Mouse (Mus musculus) hindbrain, embryonic 11.5 days (tissue): ENCODE results near the gene Frrs1l. TPM values are rescaled to one million over a fixed set of nuclear protein-coding genes. Genes with fewer than 3 reads are reported as not detected.

Experiments used
- ATAC-seq: fragments of 200-750 bp; cut with Nextera tagmentation; 2 replicates; pipeline ENCODE4 v1.8.0; 2017; ENCODE audit warnings: mild to moderate bottlenecking, moderate TSS enrichment, moderate library complexity; ENCODE audit not compliant: low FRiP score
- DNase-seq: peaks from one replicate; pipeline ENCODE4 v3.0.0-alpha.2; 2015; ENCODE audit warnings: low spot score
- H3K27ac ChIP-seq: fragments of 300-500 bp; sonication (generic); 2 replicates; pipeline ENCODE4 v1.5.1; 2014; ENCODE audit warnings: mild to moderate bottlenecking, low read depth, low read length
- H3K27me3 ChIP-seq: fragments of 300-500 bp; sonication (generic); 2 replicates; pipeline ENCODE4 v1.6.1; 2014; ENCODE audit warnings: mild to moderate bottlenecking, low read length, moderate library complexity, mixed read lengths; ENCODE audit not compliant: control insufficient read depth, insufficient read depth
- H3K36me3 ChIP-seq: fragments of 300-500 bp; sonication (generic); 2 replicates; pipeline ENCODE4 v1.6.1; 2014; ENCODE audit warnings: mild to moderate bottlenecking, low read length, moderate library complexity, mixed read lengths; ENCODE audit not compliant: control insufficient read depth, insufficient read depth
- H3K4me1 ChIP-seq: fragments of 300-500 bp; sonication (generic); replicated peaks from 2 replicates; pipeline ENCODE4 v1.6.1; 2014; ENCODE audit warnings: low read length, mixed read lengths; ENCODE audit not compliant: control insufficient read depth, insufficient read depth
- H3K4me2 ChIP-seq: fragments of 300-500 bp; sonication (generic); replicated peaks from 2 replicates; pipeline ENCODE4 v1.6.1; 2014; ENCODE audit warnings: mild to moderate bottlenecking, low read depth, low read length
- H3K4me3 ChIP-seq: fragments of 300-500 bp; sonication (generic); 2 replicates; pipeline ENCODE4 v1.5.1; 2014; ENCODE audit warnings: low read depth, low read length
- H3K9ac ChIP-seq: fragments of 300-500 bp; sonication (generic); 2 replicates; pipeline ENCODE4 v1.6.1; 2014; ENCODE audit warnings: low read depth, low read length
- H3K9me3 ChIP-seq: fragments of 300-500 bp; sonication (generic); 2 replicates; pipeline ENCODE4 v1.6.1; 2016; ENCODE audit warnings: low read length; ENCODE audit not compliant: control insufficient read depth
- WGBS: fragments of 180-500 bp; shearing (Covaris S2); extraction: QIAGEN DNeasy Blood & Tissue Kit; methylation state at CpG from one replicate; pipeline ENCODE4 v1.1.7; 2014; 5-methylcytosine and 5-hydroxymethylcytosine counted together
- polyA plus RNA-seq: library from polyadenylated mRNA; unstranded; fragments of >200 nt; fragmentation: Nextera tagmentation; extraction: Ambion mirVana; gene quantifications from 2 replicates; pipeline ENCODE4 v1.2.1, GENCODE M21; 2014

Gene Frrs1l
- polyA plus RNA-seq, 1 experiment from 2014 or later = 6.0 TPM

GRCm38 (mm10) chr4:56953235-56953634, 37.0 kb downstream of the Frrs1l start:
- no peaks in the 10 kb centered on the region for H3K36me3 ChIP-seq
- no peaks in the 10 kb centered on the region for H3K4me1 ChIP-seq
- H3K9me3 ChIP-seq = no peaks in the 10 kb centered on the region
- no peak overlapping the region for H3K9ac ChIP-seq
- H3K27ac ChIP-seq = no peak overlapping the region
- WGBS = 63% methylated on average over 6 of the region's 6 CpGs
- ATAC-seq (no peak), DNase-seq (no peak)
- no peak overlapping the region for H3K4me2 ChIP-seq
- H3K27me3 ChIP-seq = no peaks in the 10 kb centered on the region
- no peak overlapping the region for H3K4me3 ChIP-seq

DNA sequence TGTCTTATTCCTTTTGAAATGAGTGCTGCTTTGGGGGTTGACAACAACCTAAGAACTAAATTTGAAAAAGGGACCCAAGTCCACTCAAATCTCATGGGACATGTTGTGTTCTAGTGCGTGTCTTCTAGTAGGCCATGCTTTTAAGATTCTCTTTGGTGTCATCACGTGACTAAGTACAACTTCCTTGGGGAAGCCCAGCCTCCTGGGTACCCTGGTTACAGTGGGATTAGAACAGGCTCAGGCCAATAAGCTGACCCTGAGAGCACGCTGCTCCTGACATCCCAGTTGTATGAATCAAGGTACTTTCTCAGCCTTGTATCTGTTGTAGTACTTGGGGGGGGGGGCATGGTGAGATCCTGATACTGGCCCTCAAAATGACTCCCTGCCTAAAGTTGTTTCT, 38.5 kb downstream of the Frrs1l start:
- Histone ChIP-seq H3K27me3 (no peaks in the 10 kb centered on the region), H3K9ac (no peak overlapping the region), H3K27ac (no peak overlapping the region), H3K36me3 (no peaks in the 10 kb centered on the region), H3K4me1 (no peaks in the 10 kb centered on the region), H3K4me2 (no peak overlapping the region), H3K9me3 (no peaks in the 10 kb centered on the region), H3K4me3 (no peak overlapping the region)
- WGBS = 86% methylated on average over 3 of the region's 3 CpGs
- ATAC-seq = no peak
- no peak for DNase-seq

- ATAC-seq = no peak
Measured at GRCm38 (mm10) chr4:56949494-56949893, 40.7 kb downstream of the Frrs1l start.

GRCm38 (mm10) chr4:56946641-56947640, 43.2 kb downstream of the Frrs1l start, which contains the start of gene Tmem245:
TSS of gene Tmem245 (minus strand) at chr4:56947437.
- peak within 1 kb of the TSS; percentile 83 for H3K4me3 ChIP-seq
- ATAC-seq (peak; percentile 98), DNase-seq (peak; percentile 96)
- WGBS = 1% methylated on average over 105 of the region's 107 CpGs
- H3K9ac ChIP-seq = peak within 1 kb of the TSS; percentile 83
- no peaks in the 10 kb centered on the region for H3K9me3 ChIP-seq
- H3K36me3 ChIP-seq = no peaks in the 10 kb centered on the region
- H3K27me3 ChIP-seq = no peaks in the 10 kb centered on the region
- peak within 1 kb of the TSS; percentile 82 for H3K27ac ChIP-seq
- peak within 1 kb of the TSS; percentile 90 for H3K4me2 ChIP-seq
- peaks cover 6% of the 10 kb centered on the region; the same call in 1 of the 2 replicates for H3K4me1 ChIP-seq

More at GRCm38 (mm10) chr4:56949494-56949893, 40.7 kb downstream of the Frrs1l start:
- no peak overlapping the region for H3K9ac ChIP-seq
- H3K27me3 ChIP-seq = no peaks in the 10 kb centered on the region
- H3K4me3 ChIP-seq = no peak overlapping the region
- H3K4me2 ChIP-seq = no peak overlapping the region
- WGBS = 76% methylated on average over 6 of the region's 6 CpGs
- peaks cover 6% of the 10 kb centered on the region; the same call in 1 of the 2 replicates for H3K4me1 ChIP-seq
- no peaks in the 10 kb centered on the region for H3K9me3 ChIP-seq
- no peak overlapping the region for H3K27ac ChIP-seq
- no peaks in the 10 kb centered on the region for H3K36me3 ChIP-seq
- no peak for DNase-seq

- no peaks in the 10 kb centered on the region for H3K9me3 ChIP-seq
- DNase-seq (no peak), ATAC-seq (no peak)
- peak overlapping the region; percentile 83 for H3K4me3 ChIP-seq
- peaks cover 6% of the 10 kb centered on the region; the same call in 1 of the 2 replicates for H3K4me1 ChIP-seq
- H3K9ac ChIP-seq = peak overlapping the region; percentile 83
- H3K27ac ChIP-seq = 0 out of 2 replicates have a peak overlapping the region, but pooled peaks have one; percentile 82
- WGBS = 1% methylated on average over 14 of the region's 14 CpGs
- peak overlapping the region; percentile 90 for H3K4me2 ChIP-seq
- H3K27me3 ChIP-seq = no peaks in the 10 kb centered on the region
- H3K36me3 ChIP-seq = no peaks in the 10 kb centered on the region
Measured at GRCm38 (mm10) chr4:56946180-56946579, 44.0 kb downstream of the Frrs1l start.

DNA sequence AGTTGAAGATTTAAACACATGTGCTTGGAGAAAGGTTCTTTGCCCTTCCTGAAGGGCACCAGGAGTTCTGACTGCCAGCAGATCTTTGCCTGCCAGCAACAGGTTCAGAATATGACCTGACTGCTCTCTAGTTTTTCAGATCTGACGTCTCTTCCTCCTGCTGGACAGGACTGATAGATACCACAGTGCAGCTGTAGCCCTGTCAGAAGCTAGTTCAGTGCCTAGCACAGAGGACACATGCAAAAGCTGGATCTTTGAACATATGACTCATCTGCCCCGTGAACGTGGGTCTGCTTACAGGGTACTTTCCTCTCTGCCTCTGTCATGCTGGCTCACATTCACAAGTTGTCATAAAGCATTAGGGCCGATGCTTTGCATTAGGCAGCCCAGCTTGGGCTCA, 45.9 kb downstream of the Frrs1l start:
- H3K4me1 ChIP-seq = peaks cover 6% of the 10 kb centered on the region; the same call in 1 of the 2 replicates

DNA sequence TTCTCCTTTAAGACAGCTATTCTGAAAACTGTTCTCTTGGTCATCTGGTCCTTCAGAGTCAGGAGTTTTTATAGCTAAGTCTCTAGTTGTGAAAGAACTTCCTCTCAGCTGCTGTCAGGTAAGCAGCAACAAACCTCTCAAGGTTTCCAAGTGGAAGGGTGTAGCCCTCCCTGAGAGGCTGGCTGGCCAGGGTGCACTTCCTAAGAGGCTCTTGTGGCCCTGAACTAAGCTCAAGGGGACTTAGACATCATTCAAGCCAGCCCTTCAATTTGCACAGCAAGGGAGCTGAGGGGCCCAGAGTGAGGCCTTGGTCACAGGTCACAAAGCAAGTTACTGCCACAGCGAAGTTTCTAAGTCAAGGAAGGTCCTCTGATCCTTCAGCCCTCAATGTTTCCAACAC, 46.9 kb downstream of the Frrs1l start:
- H3K27ac ChIP-seq = no peak overlapping the region
- DNase-seq = no peak
- H3K9me3 ChIP-seq = no peaks in the 10 kb centered on the region
- ATAC-seq = no peak
- H3K4me3 ChIP-seq = no peak overlapping the region
- H3K9ac ChIP-seq = no peak overlapping the region
- H3K4me2 ChIP-seq = no peak overlapping the region
- no peaks in the 10 kb centered on the region for H3K27me3 ChIP-seq
- H3K4me1 ChIP-seq = peaks cover 6% of the 10 kb centered on the region; the same call in 1 of the 2 replicates
- WGBS = 55% methylated on average over 1 of the region's 1 CpGs
- no peaks in the 10 kb centered on the region for H3K36me3 ChIP-seq

More for the DNA sequence above, 45.9 kb downstream of the Frrs1l start:
- Histone ChIP-seq H3K36me3 (no peaks in the 10 kb centered on the region), H3K9me3 (no peaks in the 10 kb centered on the region), H3K4me3 (no peak overlapping the region), H3K27me3 (no peaks in the 10 kb centered on the region), H3K9ac (no peak overlapping the region), H3K27ac (no peak overlapping the region), H3K4me2 (no peak overlapping the region)
- DNase-seq (no peak), ATAC-seq (no peak)
- WGBS = 76% methylated on average over 4 of the region's 4 CpGs

DNA sequence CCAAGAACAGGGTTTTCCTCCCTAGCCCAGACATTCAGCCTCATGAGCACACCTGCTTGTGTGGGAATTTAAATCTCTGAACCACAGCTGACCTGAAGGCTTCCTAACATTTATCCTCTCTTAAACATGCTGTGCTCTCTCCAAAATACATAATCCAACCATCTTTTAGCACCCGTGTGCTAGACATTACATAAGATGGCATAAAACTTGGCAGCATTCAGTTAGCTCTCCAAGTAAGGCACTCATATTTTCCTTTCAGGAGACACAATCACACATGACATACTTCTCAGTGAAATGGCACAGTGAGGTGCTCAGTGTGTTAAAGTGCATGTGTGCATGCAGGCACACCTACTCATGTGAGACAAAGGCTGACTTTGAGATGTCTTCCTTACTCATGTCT, 47.6 kb downstream of the Frrs1l start:
- Histone ChIP-seq H3K27ac (no peak overlapping the region), H3K36me3 (no peaks in the 10 kb centered on the region), H3K4me2 (no peak overlapping the region), H3K9ac (no peak overlapping the region), H3K4me1 (peaks cover 6% of the 10 kb centered on the region; the same call in 1 of the 2 replicates), H3K27me3 (no peaks in the 10 kb centered on the region), H3K4me3 (no peak overlapping the region), H3K9me3 (no peaks in the 10 kb centered on the region)
- no peak for ATAC-seq
- 91% methylated on average over 1 of the region's 1 CpGs for WGBS
- DNase-seq = no peak
